Mouse (Mus musculus): Measurements from ENCODE around the gene Ccdc181. TPM values are rescaled to one million over a fixed set of nuclear protein-coding genes. Genes with fewer than 3 reads are reported as not detected.

Ccdc181 gene
- total and polyA plus RNA-seq, 3 experiments: 8.8 to 12.1 (median 10.6) TPM

DNA sequence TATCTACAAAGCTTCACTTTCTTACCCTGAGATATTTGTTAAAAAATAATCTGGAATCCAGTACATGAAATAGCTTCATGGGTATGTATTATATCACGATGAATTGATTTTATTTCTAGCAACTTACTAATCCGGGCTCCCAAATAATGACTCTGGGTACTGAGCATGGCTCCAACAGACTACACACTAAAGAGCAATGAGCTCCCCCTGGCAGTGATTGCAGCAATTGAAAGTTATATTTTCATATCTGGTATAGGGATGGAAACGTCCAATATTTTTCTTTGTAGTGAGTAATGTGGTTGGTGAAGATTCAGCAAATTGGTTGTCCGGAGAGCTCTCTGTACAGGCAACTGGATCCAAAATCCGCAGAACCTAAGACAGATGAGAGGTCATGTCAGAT lies 16.7 kb downstream of the Ccdc181 start:
- in situ Hi-C loops (cut with MboI; ENCODE audit: low pct_ligation_motif_present, low pct_unique_long_range_greater_than_20kb, low sequenced_read_pairs) (no loop called here), dilution Hi-C loops (cut with MboI; ENCODE audit: extremely low pct_ligation_motif_present, extremely low pct_unique_long_range_greater_than_20kb, low sequenced_read_pairs) (no loop called here)
- no peak for TF ChIP-seq NELFE (IDR thresholded peaks at IDR 0.05; ENCODE audit: low read depth, low read length)
- no peak for TF ChIP-seq EP300 (IDR thresholded peaks at IDR 0.05; ENCODE audit: low read length)
- no peak for TF ChIP-seq POLR2AphosphoS2 (IDR thresholded peaks at IDR 0.05; ENCODE audit: low read depth, low read length)
- no peak for TF ChIP-seq CHD1 (IDR thresholded peaks at IDR 0.05; ENCODE audit: low read depth, low read length)
- no peak for TF ChIP-seq MAX (IDR thresholded peaks at IDR 0.05; ENCODE audit: low read length)
- no peak for TF ChIP-seq ZC3H11A (IDR thresholded peaks at IDR 0.05; ENCODE audit: low read depth, low read length)
- no peak for TF ChIP-seq ZKSCAN1 (IDR thresholded peaks at IDR 0.05; ENCODE audit: borderline replicate concordance, low read depth, low read length)
- Histone ChIP-seq H3K4me1 (ENCODE audit: control insufficient read depth in 1 of 2, insufficient read depth in 2 of 2) (no peaks in the 10 kb centered on the region), H3K4me2 (ENCODE audit: insufficient read depth, low read depth, poor library complexity, severe bottlenecking) (no peak overlapping the region), H3K36me3 (replicated peaks in 1 of 2; ENCODE audit: control insufficient read depth in 1 of 2, insufficient read depth in 1 of 2, low read length in 1 of 2) (peaks cover 30 to 69% of the 10 kb centered on the region in 2 experiments), H3K27me3 (replicated peaks) (no peaks in the 10 kb centered on the region), H3K9me3 (replicated peaks; ENCODE audit: low read length) (no peaks in the 10 kb centered on the region), H3K79me2 (replicated peaks; ENCODE audit: control insufficient read depth, extremely low read depth, insufficient read depth, poor library complexity, severe bottlenecking) (no peaks in the 10 kb centered on the region), H3K9ac (ENCODE audit: insufficient read depth, low read depth) (no peak overlapping the region), H3K4me3 (replicated peaks in 1 of 3; ENCODE audit: low read depth in 2 of 3, low read length in 2 of 3, poor library complexity in 1 of 3) (no peak overlapping the region), H3K27ac (ENCODE audit: insufficient read depth, low read depth) (no peak overlapping the region)
- no peak for DNase-seq (ENCODE audit: extremely low read depth)

DNA sequence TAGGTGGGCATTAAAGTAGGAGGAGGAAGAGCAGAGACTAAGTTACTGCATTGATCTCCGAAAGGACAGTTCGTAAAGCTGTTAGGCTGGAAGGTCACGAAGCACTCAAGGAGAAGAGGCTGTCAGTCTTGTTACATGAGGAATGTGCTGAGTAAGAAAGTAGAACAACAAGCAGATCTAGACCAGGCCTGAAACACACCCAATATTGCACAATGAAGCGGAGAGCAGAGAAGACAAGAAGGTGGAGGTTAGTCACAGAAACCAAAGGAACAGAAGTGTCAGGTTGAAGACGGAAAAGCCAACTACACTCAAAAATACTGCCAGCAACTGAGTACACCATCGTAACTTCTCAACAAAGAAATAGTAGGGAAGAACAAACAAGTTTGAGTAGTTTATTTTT lies 18.7 kb downstream of the Ccdc181 start:
- no peak for DNase-seq (ENCODE audit: extremely low read depth)
- H3K4me2 ChIP-seq (ENCODE audit: insufficient read depth, low read depth, poor library complexity, severe bottlenecking): no peak overlapping the region
- peaks cover 44 to 81% of the 10 kb centered on the region in 2 experiments for H3K36me3 ChIP-seq (replicated peaks in 1 of 2; ENCODE audit: control insufficient read depth in 1 of 2, insufficient read depth in 1 of 2, low read length in 1 of 2)
- dilution Hi-C loops (cut with MboI; ENCODE audit: extremely low pct_ligation_motif_present, extremely low pct_unique_long_range_greater_than_20kb, low sequenced_read_pairs) (no loop called here), in situ Hi-C loops (cut with MboI; ENCODE audit: low pct_ligation_motif_present, low pct_unique_long_range_greater_than_20kb, low sequenced_read_pairs) (no loop called here)
- TF ChIP-seq CHD2 (IDR thresholded peaks at IDR 0.05; ENCODE audit: low read length): no peak
- no peak for TF ChIP-seq SMC3 (IDR thresholded peaks at IDR 0.05; ENCODE audit: low read depth, low read length)
- no peak for TF ChIP-seq ELF1 (IDR thresholded peaks at IDR 0.05; ENCODE audit: low read depth, low read length)
- TF ChIP-seq ETS1 (conservative IDR thresholded peaks at IDR 0.05; ENCODE audit: low read depth, low read length): no peak
- no peak for TF ChIP-seq KAT2A (IDR thresholded peaks at IDR 0.05; ENCODE audit: insufficient replicate concordance, low read length)
- no peak for TF ChIP-seq POLR2A (IDR thresholded peaks at IDR 0.05; ENCODE audit: low read depth, low read length)
- no peak for TF ChIP-seq BHLHE40 (IDR thresholded peaks at IDR 0.05; ENCODE audit: low read depth, low read length)
- no peak for TF ChIP-seq MYC (IDR thresholded peaks at IDR 0.05; ENCODE audit: low read depth, low read length)
- TF ChIP-seq CTCF (conservative IDR thresholded peaks at IDR 0.05 in 1 of 2, IDR thresholded peaks at IDR 0.05 in 1 of 2; ENCODE audit: low read depth in 2 of 2, low read length in 2 of 2): no peak
- H3K9ac ChIP-seq (ENCODE audit: insufficient read depth, low read depth): no peak overlapping the region
- no peaks in the 10 kb centered on the region for H3K9me3 ChIP-seq (replicated peaks; ENCODE audit: low read length)
- no peaks in the 10 kb centered on the region for H3K27me3 ChIP-seq (replicated peaks)
- no peak overlapping the region for H3K27ac ChIP-seq (ENCODE audit: insufficient read depth, low read depth)
- no peak overlapping the region for H3K4me3 ChIP-seq (replicated peaks in 1 of 3; ENCODE audit: low read depth in 2 of 3, low read length in 2 of 3, poor library complexity in 1 of 3)
- H3K79me2 ChIP-seq (replicated peaks; ENCODE audit: control insufficient read depth, extremely low read depth, insufficient read depth, poor library complexity, severe bottlenecking): no peaks in the 10 kb centered on the region
- H3K4me1 ChIP-seq (ENCODE audit: control insufficient read depth in 1 of 2, insufficient read depth in 2 of 2): no peaks in the 10 kb centered on the region

GRCm38 (mm10) chr1:164296473-164296872 lies 21.1 kb downstream of the Ccdc181 start:
- no peak for DNase-seq (ENCODE audit: extremely low read depth)
- in situ Hi-C loops (cut with MboI; ENCODE audit: low pct_ligation_motif_present, low pct_unique_long_range_greater_than_20kb, low sequenced_read_pairs): no loop called here
- no peak overlapping the region for H3K27ac ChIP-seq (ENCODE audit: insufficient read depth, low read depth)
- TF ChIP-seq ELF1 (IDR thresholded peaks at IDR 0.05; ENCODE audit: low read depth, low read length) (no peak), EP300 (IDR thresholded peaks at IDR 0.05; ENCODE audit: low read length) (no peak), BHLHE40 (IDR thresholded peaks at IDR 0.05; ENCODE audit: low read depth, low read length) (no peak), MYC (IDR thresholded peaks at IDR 0.05; ENCODE audit: low read depth, low read length) (no peak), ZKSCAN1 (IDR thresholded peaks at IDR 0.05; ENCODE audit: borderline replicate concordance, low read depth, low read length) (no peak), MXI1 (IDR thresholded peaks at IDR 0.05; ENCODE audit: low read depth, low read length) (no peak), USF2 (conservative IDR thresholded peaks at IDR 0.05; ENCODE audit: low read depth, low read length) (no peak), ETS1 (conservative IDR thresholded peaks at IDR 0.05; ENCODE audit: low read depth, low read length) (no peak), KAT2A (IDR thresholded peaks at IDR 0.05; ENCODE audit: insufficient replicate concordance, low read length) (no peak), MAFK (IDR thresholded peaks at IDR 0.05; ENCODE audit: insufficient replicate concordance, low read length) (no peak), MAZ (IDR thresholded peaks at IDR 0.05; ENCODE audit: low read depth, low read length) (no peak), UBTF (IDR thresholded peaks at IDR 0.05; ENCODE audit: low read depth, low read length) (no peak), SMC3 (IDR thresholded peaks at IDR 0.05; ENCODE audit: low read depth, low read length) (no peak), MAX (IDR thresholded peaks at IDR 0.05; ENCODE audit: low read length) (no peak), HCFC1 (IDR thresholded peaks at IDR 0.05; ENCODE audit: low read depth, low read length) (no peak), TBP (conservative IDR thresholded peaks at IDR 0.05; ENCODE audit: low read depth, low read length) (no peak), RCOR1 (conservative IDR thresholded peaks at IDR 0.05; ENCODE audit: low read depth, low read length) (no peak), POLR2A (IDR thresholded peaks at IDR 0.05; ENCODE audit: low read depth, low read length) (no peak), JUN (IDR thresholded peaks at IDR 0.05; ENCODE audit: insufficient read depth, low read depth, low read length) (no peak), JUND (conservative IDR thresholded peaks at IDR 0.05; ENCODE audit: low read depth, low read length) (no peak)
- no peak overlapping the region for H3K9ac ChIP-seq (ENCODE audit: insufficient read depth, low read depth)
- H3K4me3 ChIP-seq (replicated peaks in 1 of 3; ENCODE audit: low read depth in 2 of 3, low read length in 2 of 3, poor library complexity in 1 of 3): no peak overlapping the region
- H3K4me2 ChIP-seq (ENCODE audit: insufficient read depth, low read depth, poor library complexity, severe bottlenecking): no peak overlapping the region
- H3K36me3 ChIP-seq (replicated peaks in 1 of 2; ENCODE audit: control insufficient read depth in 1 of 2, insufficient read depth in 1 of 2, low read length in 1 of 2): peaks cover 52 to 86% of the 10 kb centered on the region in 2 experiments
- no peaks in the 10 kb centered on the region for H3K27me3 ChIP-seq (replicated peaks)
- H3K9me3 ChIP-seq (replicated peaks; ENCODE audit: low read length): no peaks in the 10 kb centered on the region
- H3K79me2 ChIP-seq (replicated peaks; ENCODE audit: control insufficient read depth, extremely low read depth, insufficient read depth, poor library complexity, severe bottlenecking): no peaks in the 10 kb centered on the region
- dilution Hi-C loops (cut with MboI; ENCODE audit: extremely low pct_ligation_motif_present, extremely low pct_unique_long_range_greater_than_20kb, low sequenced_read_pairs): no loop called here
- no peaks in the 10 kb centered on the region; a peak in 1 of 4 replicates for H3K4me1 ChIP-seq (ENCODE audit: control insufficient read depth in 1 of 2, insufficient read depth in 2 of 2)

Data from CH12.LX (cell line).